Mouse (Mus musculus): ENCODE data around the gene Pik3ap1. TPM values are rescaled to one million over a fixed set of nuclear protein-coding genes. Genes with fewer than 3 reads are reported as not detected.
"Not testable (repeated sequence)": the region's sequence is repeated elsewhere in the genome, so short reads cannot be mapped to it uniquely, and the experiment has no call there.

The Pik3ap1 gene
- 2.1 and 2.3 TPM in 2 replicates for polyA plus RNA-seq (2015; fragmentation: Nextera tagmentation; extraction: Ambion mirVana)

DNA sequence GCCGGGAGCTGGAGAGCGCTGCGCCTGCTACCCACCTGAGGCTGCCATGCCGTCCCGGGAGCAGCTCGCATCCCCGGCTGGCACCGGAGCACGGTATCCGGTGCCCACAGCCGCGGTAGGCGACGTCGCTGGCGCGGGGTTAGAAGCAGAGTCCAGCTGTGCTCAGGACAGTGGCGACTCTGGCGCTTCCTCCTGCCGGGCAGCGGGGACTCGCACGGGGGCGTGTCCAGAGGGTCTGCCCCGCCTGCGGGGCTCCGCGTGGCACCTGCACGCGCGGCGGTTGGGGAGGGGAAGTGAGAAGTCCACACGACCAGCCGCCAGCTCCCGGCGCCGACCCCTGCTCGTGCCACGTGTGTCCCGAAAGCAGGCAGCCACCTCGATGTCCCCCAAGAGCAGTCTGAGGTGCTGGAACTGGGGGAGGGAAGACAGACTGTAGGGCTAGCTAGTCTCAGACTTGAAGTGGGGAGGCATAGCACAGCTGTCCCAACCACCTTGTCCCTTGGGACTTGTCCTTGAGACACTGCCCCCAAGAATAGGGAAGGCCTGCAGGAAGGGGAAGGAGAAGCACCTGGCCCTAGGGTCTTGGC, at the start of gene Pik3ap1:
Gene Pik3ap1, minus strand, starts transcription at position 181 of the 587 bp plus-strand sequence.
- no peak within 1 kb of the TSS for H3K27ac ChIP-seq (ENCODE audit: low read length)
- WGBS, result under 1% methylated on average over 39 of the region's 41 CpGs
- H3K9me3 ChIP-seq (ENCODE audit: low read length), result no peaks in the 10 kb centered on the region
- H3K4me2 ChIP-seq (replicated peaks; ENCODE audit: low read depth, low read length), result peak within 1 kb of the TSS; percentile 98
- peak within 1 kb of the TSS; percentile 59 for H3K9ac ChIP-seq (replicated peaks; ENCODE audit: low read length)
- H3K4me3 ChIP-seq (ENCODE audit: low read length), result peak within 1 kb of the TSS; percentile 58
- peak; percentile 61 for ATAC-seq (ENCODE audit: low FRiP score, low TSS enrichment)
- H3K36me3 ChIP-seq (ENCODE audit: insufficient read depth, low read length), result no peaks in the 10 kb centered on the region
- peaks cover 4% of the 10 kb centered on the region for H3K4me1 ChIP-seq (ENCODE audit: insufficient read depth, low read length)
- H3K27me3 ChIP-seq (ENCODE audit: insufficient read depth, low read length), result peaks cover 6% of the 10 kb centered on the region; the same call in 1 of the 2 replicates

- H3K36me3 ChIP-seq (ENCODE audit: insufficient read depth, low read length); H3K4me3 ChIP-seq (ENCODE audit: low read length); H3K27ac ChIP-seq (ENCODE audit: low read length); H3K27me3 ChIP-seq (ENCODE audit: insufficient read depth, low read length); H3K9me3 ChIP-seq (ENCODE audit: low read length); H3K4me2 ChIP-seq (replicated peaks; ENCODE audit: low read depth, low read length); H3K4me1 ChIP-seq (ENCODE audit: insufficient read depth, low read length); H3K9ac ChIP-seq (replicated peaks; ENCODE audit: low read length); ATAC-seq (ENCODE audit: low FRiP score, low TSS enrichment): not testable (repeated sequence)
- WGBS, result no CpG with 5 or more reads among the region's 6 CpGs
Observed at GRCm38 (mm10) chr19:41431512-41432164, 46.7 kb upstream of the Pik3ap1 start.

DNA sequence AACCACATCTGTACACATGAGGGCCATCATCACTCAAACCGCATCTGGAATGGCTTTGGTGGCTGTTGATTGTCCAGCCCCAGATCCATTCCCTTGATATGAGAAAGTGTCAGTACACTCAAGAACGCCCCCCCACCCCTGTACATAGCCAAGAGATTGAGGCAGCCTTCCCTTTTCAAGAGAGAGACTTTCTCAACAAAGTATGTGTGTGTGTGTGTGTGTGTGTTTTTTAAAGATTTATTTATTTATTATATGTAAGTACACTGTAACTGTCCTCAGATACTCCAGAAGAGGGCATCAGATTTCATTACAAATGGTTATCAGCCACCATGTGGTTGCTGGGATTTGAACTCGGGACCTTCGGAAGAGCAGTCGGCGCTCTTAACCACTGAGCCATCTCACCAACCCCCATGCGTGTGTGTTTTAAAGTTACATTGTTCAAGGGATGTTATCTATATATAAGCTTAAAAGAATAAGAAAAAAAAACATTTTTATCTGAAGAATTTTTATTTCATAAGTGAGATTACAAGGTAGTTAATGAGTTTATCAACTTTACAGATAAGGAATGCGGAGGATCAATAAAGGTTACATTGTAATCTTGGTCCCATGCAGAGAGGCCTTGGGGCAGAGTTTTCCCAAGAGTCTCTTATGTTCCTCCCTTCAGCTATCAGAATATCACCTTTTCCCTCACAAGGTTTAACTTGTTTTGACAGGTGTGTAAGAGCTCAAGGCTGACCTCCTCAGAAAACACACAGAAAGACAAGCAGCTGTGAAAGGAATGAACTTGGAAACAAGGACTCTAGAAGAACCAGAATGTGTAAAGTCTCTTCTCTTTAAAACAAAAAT, 41.2 kb upstream of the Pik3ap1 start:
- not testable (repeated sequence) for H3K36me3 ChIP-seq (ENCODE audit: insufficient read depth, low read length); H3K4me3 ChIP-seq (ENCODE audit: low read length); ATAC-seq (ENCODE audit: low FRiP score, low TSS enrichment); H3K4me2 ChIP-seq (replicated peaks; ENCODE audit: low read depth, low read length); H3K4me1 ChIP-seq (ENCODE audit: insufficient read depth, low read length); H3K27me3 ChIP-seq (ENCODE audit: insufficient read depth, low read length); H3K27ac ChIP-seq (ENCODE audit: low read length); H3K9ac ChIP-seq (replicated peaks; ENCODE audit: low read length); H3K9me3 ChIP-seq (ENCODE audit: low read length)
- whole genome bisulfite sequencing, result no CpG with 5 or more reads among the region's 8 CpGs

- H3K4me3 ChIP-seq (ENCODE audit: low read length), result no peak overlapping the region
- no peaks in the 10 kb centered on the region for H3K36me3 ChIP-seq (ENCODE audit: insufficient read depth, low read length)
- no peak overlapping the region for H3K4me2 ChIP-seq (replicated peaks; ENCODE audit: low read depth, low read length)
- H3K27ac ChIP-seq (ENCODE audit: low read length), result no peak overlapping the region
- H3K4me1 ChIP-seq (ENCODE audit: insufficient read depth, low read length), result no peaks in the 10 kb centered on the region; the same call in 1 of the 2 replicates
- no peak for ATAC-seq (ENCODE audit: low FRiP score, low TSS enrichment)
- WGBS, result 37% methylated on average over 2 of the region's 2 CpGs
- no peaks in the 10 kb centered on the region for H3K27me3 ChIP-seq (ENCODE audit: insufficient read depth, low read length)
- H3K9ac ChIP-seq (replicated peaks; ENCODE audit: low read length), result no peak overlapping the region
- H3K9me3 ChIP-seq (ENCODE audit: low read length), result peaks cover 3% of the 10 kb centered on the region; the same call in 1 of the 2 replicates
Observed at GRCm38 (mm10) chr19:41421264-41421663, 36.4 kb upstream of the Pik3ap1 start.

DNA sequence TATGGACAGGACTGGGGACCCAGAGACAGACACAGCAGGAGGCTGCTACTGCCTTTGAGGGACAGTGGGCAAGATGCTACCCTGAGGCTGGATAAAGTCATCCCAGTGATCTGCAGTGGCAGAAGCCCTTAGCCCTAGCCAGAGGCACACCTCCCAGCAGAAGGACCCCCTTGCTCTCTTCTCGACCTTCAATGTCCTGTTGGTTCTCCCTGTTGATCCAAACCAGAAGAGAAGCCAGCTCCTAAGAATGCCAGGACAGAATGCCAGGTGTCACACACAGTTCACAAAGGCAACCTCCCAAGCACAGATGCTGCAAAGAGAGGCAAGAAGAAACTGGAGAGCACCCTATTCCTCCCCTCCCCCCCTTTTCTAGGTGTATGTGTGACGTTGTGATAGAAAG, 33.9 kb upstream of the Pik3ap1 start:
- H3K4me3 ChIP-seq (ENCODE audit: low read length), result no peak overlapping the region
- no peak for ATAC-seq (ENCODE audit: low FRiP score, low TSS enrichment)
- no peak overlapping the region for H3K27ac ChIP-seq (ENCODE audit: low read length)
- H3K9ac ChIP-seq (replicated peaks; ENCODE audit: low read length), result no peak overlapping the region
- no peak overlapping the region for H3K4me2 ChIP-seq (replicated peaks; ENCODE audit: low read depth, low read length)
- no peaks in the 10 kb centered on the region for H3K36me3 ChIP-seq (ENCODE audit: insufficient read depth, low read length)
- peaks cover under 1% of the 10 kb centered on the region; the same call in 1 of the 2 replicates for H3K9me3 ChIP-seq (ENCODE audit: low read length)
- 80% methylated on average over 2 of the region's 2 CpGs for WGBS
- no peaks in the 10 kb centered on the region; the same call in 1 of the 2 replicates for H3K4me1 ChIP-seq (ENCODE audit: insufficient read depth, low read length)
- H3K27me3 ChIP-seq (ENCODE audit: insufficient read depth, low read length), result no peaks in the 10 kb centered on the region

DNA sequence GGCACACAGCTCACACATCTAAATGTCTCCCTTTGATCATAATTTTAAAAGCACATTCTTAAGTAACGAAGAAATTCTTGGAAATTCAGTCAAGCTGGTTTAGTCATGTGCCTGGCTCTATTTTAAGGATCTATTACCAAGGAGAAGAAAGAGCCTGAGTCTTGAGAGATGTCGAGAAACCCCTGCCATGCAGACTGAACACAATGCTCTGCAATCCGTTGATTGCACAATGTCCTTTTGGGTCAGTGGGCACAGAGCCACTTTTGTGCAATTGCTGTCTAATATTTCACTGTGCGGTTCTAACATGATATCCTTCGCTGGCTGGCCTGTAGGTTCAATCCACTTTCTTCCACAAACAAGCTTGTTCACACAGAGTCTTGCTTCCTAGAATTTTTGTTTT, 33.1 kb upstream of the Pik3ap1 start:
- Histone ChIP-seq H3K9me3 (ENCODE audit: low read length) (no peaks in the 10 kb centered on the region), H3K9ac (replicated peaks; ENCODE audit: low read length) (no peak overlapping the region), H3K36me3 (ENCODE audit: insufficient read depth, low read length) (no peaks in the 10 kb centered on the region), H3K4me1 (ENCODE audit: insufficient read depth, low read length) (no peaks in the 10 kb centered on the region; the same call in 1 of the 2 replicates), H3K4me2 (replicated peaks; ENCODE audit: low read depth, low read length) (no peak overlapping the region), H3K4me3 (ENCODE audit: low read length) (no peak overlapping the region), H3K27ac (ENCODE audit: low read length) (no peak overlapping the region), H3K27me3 (ENCODE audit: insufficient read depth, low read length) (no peaks in the 10 kb centered on the region)
- ATAC-seq (ENCODE audit: low FRiP score, low TSS enrichment), result no peak
- WGBS, result 44% methylated on average over 5 of the region's 5 CpGs

DNA sequence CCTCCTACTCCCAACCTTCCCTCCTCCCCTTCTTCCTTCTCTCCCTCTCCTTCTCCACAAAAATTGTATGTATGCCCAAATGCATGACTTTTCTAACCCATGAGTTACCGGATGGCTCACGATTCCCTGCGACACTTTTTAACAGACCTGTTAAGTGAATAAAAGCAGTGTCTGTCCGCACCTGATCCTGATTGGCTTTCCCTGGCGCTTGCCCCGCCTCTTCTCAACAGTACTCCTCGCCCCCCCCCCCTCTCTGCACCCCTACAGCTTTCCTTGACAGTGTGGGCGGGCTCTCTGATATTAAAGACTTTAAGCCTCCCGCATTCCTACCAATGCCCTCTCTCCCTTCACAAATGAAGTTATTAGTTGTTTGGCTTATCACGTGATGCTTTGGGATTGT, 31.3 kb upstream of the Pik3ap1 start:
- Histone ChIP-seq H3K36me3 (ENCODE audit: insufficient read depth, low read length) (no peaks in the 10 kb centered on the region), H3K4me2 (replicated peaks; ENCODE audit: low read depth, low read length) (no peak overlapping the region), H3K27me3 (ENCODE audit: insufficient read depth, low read length) (no peaks in the 10 kb centered on the region), H3K9me3 (ENCODE audit: low read length) (0 out of 2 replicates have a peak, but pooled peaks cover 3% of the 10 kb centered on the region), H3K27ac (ENCODE audit: low read length) (no peak overlapping the region), H3K4me1 (ENCODE audit: insufficient read depth, low read length) (no peaks in the 10 kb centered on the region; the same call in 1 of the 2 replicates), H3K9ac (replicated peaks; ENCODE audit: low read length) (no peak overlapping the region), H3K4me3 (ENCODE audit: low read length) (no peak overlapping the region)
- WGBS, result 53% methylated on average over 10 of the region's 10 CpGs
- ATAC-seq (ENCODE audit: low FRiP score, low TSS enrichment), result no peak

- no peak overlapping the region for H3K4me2 ChIP-seq (replicated peaks; ENCODE audit: low read depth, low read length)
- H3K4me1 ChIP-seq (ENCODE audit: insufficient read depth, low read length), result no peaks in the 10 kb centered on the region
- H3K9ac ChIP-seq (replicated peaks; ENCODE audit: low read length), result no peak overlapping the region
- H3K9me3 ChIP-seq (ENCODE audit: low read length), result no peaks in the 10 kb centered on the region
- no peaks in the 10 kb centered on the region for H3K36me3 ChIP-seq (ENCODE audit: insufficient read depth, low read length)
- H3K27ac ChIP-seq (ENCODE audit: low read length), result no peak overlapping the region
- no peak for ATAC-seq (ENCODE audit: low FRiP score, low TSS enrichment)
- H3K4me3 ChIP-seq (ENCODE audit: low read length), result no peak overlapping the region
- WGBS, result 89% methylated on average over 8 of the region's 8 CpGs
- no peaks in the 10 kb centered on the region for H3K27me3 ChIP-seq (ENCODE audit: insufficient read depth, low read length)
Observed at GRCm38 (mm10) chr19:41402603-41403002, 17.7 kb upstream of the Pik3ap1 start.

- H3K9ac ChIP-seq (replicated peaks; ENCODE audit: low read length), result no peak overlapping the region
- H3K9me3 ChIP-seq (ENCODE audit: low read length), result no peaks in the 10 kb centered on the region
- no peak for ATAC-seq (ENCODE audit: low FRiP score, low TSS enrichment)
- no peaks in the 10 kb centered on the region for H3K4me1 ChIP-seq (ENCODE audit: insufficient read depth, low read length)
- no peaks in the 10 kb centered on the region for H3K27me3 ChIP-seq (ENCODE audit: insufficient read depth, low read length)
- H3K4me2 ChIP-seq (replicated peaks; ENCODE audit: low read depth, low read length), result no peak overlapping the region
- no peak overlapping the region for H3K27ac ChIP-seq (ENCODE audit: low read length)
- 66% methylated on average over 8 of the region's 8 CpGs for WGBS
- H3K36me3 ChIP-seq (ENCODE audit: insufficient read depth, low read length), result no peaks in the 10 kb centered on the region
- H3K4me3 ChIP-seq (ENCODE audit: low read length), result no peak overlapping the region
Observed at GRCm38 (mm10) chr19:41390856-41391255, 6.0 kb upstream of the Pik3ap1 start.

Measured in kidney, embryonic 16.5 days (tissue).